Mouse (Mus musculus) myocyte (in vitro differentiated cells): ENCODE measurements at regions not wholly inside any gene's neighbourhood (a gene's known extent, or its start where the extent isn't known, plus 50 kb on each side); places are given as distances from the start of the nearest gene placed in this dataset.

Source experiments
- POLR2A ChIP-seq: IDR thresholded peaks from one replicate; pipeline ENCODE4 v1.6.1; 2011; ENCODE audit warnings: low read depth, mild to moderate bottlenecking, control low read depth, moderate library complexity; ENCODE audit not compliant: insufficient read length
- POLR2AphosphoS2 ChIP-seq: IDR thresholded peaks from one replicate; pipeline ENCODE4 v1.6.1; 2011; ENCODE audit warnings: low read depth, control low read depth; ENCODE audit not compliant: insufficient read length
- SRF ChIP-seq: IDR thresholded peaks from one replicate; pipeline ENCODE4 v1.6.1; 2011; ENCODE audit warnings: low read depth; ENCODE audit not compliant: control insufficient read depth, insufficient read length
- TCF12 ChIP-seq: IDR thresholded peaks from one replicate; pipeline ENCODE4 v1.6.1; 2011; ENCODE audit warnings: mild to moderate bottlenecking, control low read depth; ENCODE audit not compliant: poor library complexity, insufficient read depth, severe bottlenecking
- TCF3 ChIP-seq: IDR thresholded peaks from one replicate; pipeline ENCODE4 v1.6.1; 2011; ENCODE audit warnings: low read depth, control low read depth; ENCODE audit not compliant: insufficient read length

- TF ChIP-seq POLR2AphosphoS2 (no peak), POLR2A (no peak), SRF (no peak), TCF3 (no peak), TCF12 (no peak)
These were observed 61.6 kb upstream of the Gm2310 start for GRCm38 (mm10) chr15:8581146-8581913.
